Mouse (Mus musculus) myocyte (in vitro differentiated cells): ENCODE measurements around the gene Miga2. TPM values are rescaled to one million over a fixed set of nuclear protein-coding genes. Genes with fewer than 3 reads are reported as not detected.
"Not testable (repeated sequence)": the region's sequence is repeated elsewhere in the genome, so short reads cannot be mapped to it uniquely, and the experiment has no call there.

Experiments
- H3K27me3 ChIP-seq: one replicate; pipeline ENCODE4 v1.6.1; 2011; ENCODE audit not compliant: control insufficient read depth, insufficient read depth, insufficient read length
- H3K36me3 ChIP-seq: one replicate; pipeline ENCODE4 v1.6.1; 2011; ENCODE audit not compliant: control insufficient read depth, insufficient read depth
- H3K4me2 ChIP-seq: one replicate; pipeline ENCODE4 v1.6.1; 2011; ENCODE audit warnings: low read depth, control low read depth
- H3K4me3 ChIP-seq: one replicate; pipeline ENCODE4 v1.5.1; 2011; ENCODE audit warnings: mild to moderate bottlenecking, control low read depth, moderate library complexity
- H3K79me2 ChIP-seq: one replicate; pipeline ENCODE4 v1.6.1; 2011; ENCODE audit not compliant: control insufficient read depth, insufficient read depth
- H3ac ChIP-seq: one replicate; pipeline ENCODE4 v1.6.1; 2011; ENCODE audit not compliant: control insufficient read depth, insufficient read length
- CEBPB ChIP-seq: IDR thresholded peaks from 2 replicates; pipeline ENCODE4 v1.6.1; 2011; ENCODE audit warnings: mild to moderate bottlenecking, moderate library complexity; ENCODE audit not compliant: poor library complexity, insufficient read depth, severe bottlenecking
- E2F4 ChIP-seq: IDR thresholded peaks from one replicate; pipeline ENCODE4 v1.6.1; 2011; ENCODE audit warnings: mild to moderate bottlenecking, control low read depth, moderate library complexity; ENCODE audit not compliant: insufficient read depth
- MAX ChIP-seq: IDR thresholded peaks from one replicate; pipeline ENCODE4 v1.6.1; 2011; ENCODE audit warnings: low read depth, mild to moderate bottlenecking, control low read depth
- MYOD1 ChIP-seq, 3 experiments: IDR thresholded peaks; one replicate each; pipeline ENCODE4 v1.6.1; 2011; ENCODE audit warnings: control low read depth in 2 of 3, low read depth in 2 of 3, mild to moderate bottlenecking in 2 of 3, moderate library complexity in 1 of 3; ENCODE audit not compliant: insufficient read length in 2 of 3, control insufficient read depth in 1 of 3
- MYOG ChIP-seq, 3 experiments: IDR thresholded peaks; one replicate each; pipeline ENCODE4 v1.6.1; 2011; ENCODE audit warnings: control low read depth in 2 of 3, low read depth in 2 of 3, mild to moderate bottlenecking in 2 of 3; ENCODE audit not compliant: insufficient read length in 2 of 3, control insufficient read depth in 1 of 3, insufficient read depth in 1 of 3
- POLR2A ChIP-seq: IDR thresholded peaks from one replicate; pipeline ENCODE4 v1.6.1; 2011; ENCODE audit warnings: low read depth, mild to moderate bottlenecking, control low read depth, moderate library complexity; ENCODE audit not compliant: insufficient read length
- POLR2AphosphoS2 ChIP-seq: IDR thresholded peaks from one replicate; pipeline ENCODE4 v1.6.1; 2011; ENCODE audit warnings: low read depth, control low read depth; ENCODE audit not compliant: insufficient read length
- REST ChIP-seq: IDR thresholded peaks from one replicate; pipeline ENCODE4 v1.6.1; 2011; ENCODE audit warnings: mild to moderate bottlenecking, control low read depth, moderate library complexity; ENCODE audit not compliant: insufficient read depth, insufficient read length
- SRF ChIP-seq: IDR thresholded peaks from one replicate; pipeline ENCODE4 v1.6.1; 2011; ENCODE audit warnings: low read depth; ENCODE audit not compliant: control insufficient read depth, insufficient read length
- TCF12 ChIP-seq: IDR thresholded peaks from one replicate; pipeline ENCODE4 v1.6.1; 2011; ENCODE audit warnings: mild to moderate bottlenecking, control low read depth; ENCODE audit not compliant: poor library complexity, insufficient read depth, severe bottlenecking
- TCF3 ChIP-seq: IDR thresholded peaks from one replicate; pipeline ENCODE4 v1.6.1; 2011; ENCODE audit warnings: low read depth, control low read depth; ENCODE audit not compliant: insufficient read length
- USF1 ChIP-seq: IDR thresholded peaks from one replicate; pipeline ENCODE4 v1.6.1; 2011; ENCODE audit warnings: low read depth, mild to moderate bottlenecking, control low read depth, moderate library complexity
- polyA plus RNA-seq: library from polyadenylated mRNA; unstranded; fragments of >200 nt; fragmentation: generic; extraction: Trizol; gene quantifications from one replicate; pipeline ENCODE4 v1.2.1, GENCODE M21; 2012; ENCODE audit warnings: missing spikeins

The Miga2 gene
- polyA plus RNA-seq, 1 experiment: 13.6 TPM

DNA sequence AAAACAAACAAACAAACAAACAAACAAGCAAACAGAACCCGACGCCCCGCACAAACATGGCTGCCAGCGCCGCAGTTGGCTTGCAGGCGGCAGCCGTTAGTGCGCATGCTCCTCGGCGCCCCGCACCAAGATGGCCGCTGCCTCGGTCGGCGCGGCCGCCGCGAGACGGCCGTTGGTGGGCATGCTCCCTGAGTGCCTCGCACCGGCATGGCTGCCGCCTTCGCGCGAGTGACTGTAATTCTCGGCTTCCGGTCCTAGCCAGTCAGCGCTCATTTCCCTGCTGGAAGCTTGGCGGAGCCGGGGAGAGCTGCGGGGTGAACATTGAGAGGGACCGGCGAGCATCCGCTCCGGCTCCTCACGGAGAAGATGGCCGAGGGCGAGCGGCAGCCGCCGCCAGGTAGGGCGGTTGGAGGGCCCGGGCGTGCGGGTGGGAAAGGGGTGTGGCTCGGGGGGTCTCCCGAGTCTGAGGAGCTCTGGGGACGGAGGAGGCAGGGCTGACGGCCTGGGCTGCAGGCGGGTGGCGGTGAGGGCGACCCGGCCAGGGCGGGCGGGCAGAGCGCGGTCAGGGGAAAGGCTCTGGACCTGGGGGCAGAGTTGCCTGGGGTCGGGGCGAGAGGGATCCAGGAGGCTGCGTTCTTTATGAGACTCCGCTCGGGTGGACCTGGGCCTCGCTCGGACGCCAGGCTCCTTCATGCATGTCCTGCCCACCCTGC lies 52.1 kb downstream of the Miga2 start, which contains the start of gene Ptpa:
Ptpa (plus strand) TSS at position 104 of the 713 bp plus-strand sequence.
- TF ChIP-seq USF1 (no peak), E2F4 (peak; percentile 9), MYOG (IDR thresholded peaks at IDR 0.05; ENCODE audit: control insufficient read depth in 1 of 3, insufficient read depth in 1 of 3, insufficient read length in 2 of 3, low read depth in 2 of 3) (peak in 1 of 3 experiments; percentile 20), POLR2A (peak; percentile 87), TCF3 (no peak), POLR2AphosphoS2 (peak; percentile 85), MAX (no peak), SRF (no peak), MYOD1 (IDR thresholded peaks at IDR 0.05; ENCODE audit: control insufficient read depth in 1 of 3, insufficient read length in 2 of 3, low read depth in 2 of 3) (peak in 1 of 3 experiments; percentile 50), TCF12 (no peak), REST (peak; percentile 31), CEBPB (no peak)
- no peaks in the 10 kb centered on the region for H3K27me3 ChIP-seq
- H3K36me3 ChIP-seq: peaks cover 2% of the 10 kb centered on the region
- peak within 1 kb of the TSS; percentile 98 for H3K4me3 ChIP-seq
- peak within 1 kb of the TSS; percentile 98 for H3K4me2 ChIP-seq
- H3ac ChIP-seq: peak within 1 kb of the TSS; percentile 69
- H3K79me2 ChIP-seq: peaks cover 46% of the 10 kb centered on the region

DNA sequence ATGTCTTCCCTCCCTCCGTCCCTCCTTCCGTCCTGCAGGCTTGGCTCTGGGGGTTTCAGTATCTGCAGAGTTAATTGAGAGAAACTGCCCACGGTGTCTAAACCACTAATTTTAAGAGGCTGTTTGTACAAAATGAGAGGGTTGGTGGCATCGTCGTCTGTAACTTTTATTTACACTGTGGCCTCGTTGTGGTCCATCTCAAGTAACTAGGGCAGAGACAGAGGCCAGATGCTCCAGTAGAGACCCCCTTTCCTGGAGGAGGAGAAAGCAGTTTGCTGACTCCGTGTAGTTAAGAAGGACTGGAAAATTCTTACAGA lies 52.6 kb downstream of the Miga2 start:
- peak overlapping the region; percentile 94 for H3K4me2 ChIP-seq
- TF ChIP-seq CEBPB: no peak
- no peak for TF ChIP-seq MYOD1 (IDR thresholded peaks at IDR 0.05; ENCODE audit: control insufficient read depth in 1 of 3, insufficient read length in 2 of 3, low read depth in 2 of 3)
- no peak for TF ChIP-seq POLR2AphosphoS2
- TF ChIP-seq TCF3: no peak
- no peak for TF ChIP-seq E2F4
- TF ChIP-seq MAX: no peak
- no peak for TF ChIP-seq REST
- no peak for TF ChIP-seq TCF12
- no peak for TF ChIP-seq MYOG (IDR thresholded peaks at IDR 0.05; ENCODE audit: control insufficient read depth in 1 of 3, insufficient read depth in 1 of 3, insufficient read length in 2 of 3, low read depth in 2 of 3)
- no peak for TF ChIP-seq POLR2A
- no peak for TF ChIP-seq USF1
- TF ChIP-seq SRF: no peak
- peak overlapping the region; percentile 98 for H3K4me3 ChIP-seq
- H3K27me3 ChIP-seq: no peaks in the 10 kb centered on the region
- peaks cover 51% of the 10 kb centered on the region for H3K79me2 ChIP-seq
- peak overlapping the region; percentile 69 for H3ac ChIP-seq
- H3K36me3 ChIP-seq: no peaks in the 10 kb centered on the region

DNA sequence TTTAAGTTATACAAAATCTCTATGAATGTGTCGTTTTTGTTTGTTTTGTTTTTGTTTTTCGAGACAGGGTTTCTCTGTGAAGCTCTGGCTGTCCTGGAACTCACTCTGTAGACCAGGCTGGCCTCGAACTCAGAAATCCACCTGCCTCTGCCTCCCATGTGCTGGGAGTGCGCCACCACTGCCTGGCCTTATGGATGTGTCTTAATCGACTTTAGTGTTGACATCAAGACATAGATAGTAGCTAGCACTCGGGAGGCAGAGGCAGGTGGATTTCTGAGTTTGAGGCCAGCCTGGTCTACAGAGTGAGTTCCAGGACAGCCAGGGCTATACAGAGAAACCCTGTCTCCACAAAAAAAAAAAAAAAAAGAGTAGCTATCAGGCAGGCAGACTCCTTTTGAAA lies 53.1 kb downstream of the Miga2 start:
- H3K79me2 ChIP-seq: peaks cover 57% of the 10 kb centered on the region
- not testable (repeated sequence) for H3K36me3 ChIP-seq

DNA sequence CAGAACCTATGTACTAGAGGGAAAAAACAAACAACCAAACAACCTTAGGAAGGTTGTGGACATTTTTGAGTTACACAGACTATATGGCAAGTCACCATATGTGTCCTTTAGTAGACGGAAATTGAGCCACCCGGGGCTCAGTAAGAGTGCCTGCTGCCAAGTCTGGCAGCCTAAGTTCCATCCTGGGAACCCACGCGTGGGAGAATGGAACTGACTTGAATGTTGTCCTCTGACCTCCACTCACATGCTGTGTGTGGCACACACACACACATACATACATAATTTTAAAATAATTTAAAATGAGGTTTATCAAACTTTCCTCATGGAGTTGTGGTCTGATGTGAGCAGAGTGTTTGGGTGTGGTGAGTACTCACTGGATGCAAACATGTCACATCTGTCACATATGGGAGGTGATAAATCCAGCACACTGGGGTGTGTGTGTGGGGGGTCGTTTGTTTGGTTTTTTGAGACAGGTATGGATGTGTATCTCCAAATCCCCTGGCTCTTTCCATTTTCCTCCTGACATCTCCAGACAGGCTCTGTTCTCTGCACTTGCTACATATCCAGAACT lies 53.6 kb downstream of the Miga2 start:
- H3ac ChIP-seq: no peak overlapping the region
- TF ChIP-seq E2F4: no peak
- no peak for TF ChIP-seq TCF12
- TF ChIP-seq TCF3: no peak
- TF ChIP-seq POLR2A: no peak
- TF ChIP-seq MYOD1 (IDR thresholded peaks at IDR 0.05; ENCODE audit: control insufficient read depth in 1 of 3, insufficient read length in 2 of 3, low read depth in 2 of 3): no peak
- H3K79me2 ChIP-seq: peaks cover 62% of the 10 kb centered on the region
- no peaks in the 10 kb centered on the region for H3K27me3 ChIP-seq
- H3K4me3 ChIP-seq: peak overlapping the region; percentile 98
- H3K36me3 ChIP-seq: no peaks in the 10 kb centered on the region
- peak overlapping the region; percentile 94 for H3K4me2 ChIP-seq

More for the DNA sequence above, 53.1 kb downstream of the Miga2 start:
- H3K4me3 ChIP-seq: peak overlapping the region; percentile 98
- H3K27me3 ChIP-seq, H3ac ChIP-seq: not testable (repeated sequence)
- peak overlapping the region; percentile 94 for H3K4me2 ChIP-seq

DNA sequence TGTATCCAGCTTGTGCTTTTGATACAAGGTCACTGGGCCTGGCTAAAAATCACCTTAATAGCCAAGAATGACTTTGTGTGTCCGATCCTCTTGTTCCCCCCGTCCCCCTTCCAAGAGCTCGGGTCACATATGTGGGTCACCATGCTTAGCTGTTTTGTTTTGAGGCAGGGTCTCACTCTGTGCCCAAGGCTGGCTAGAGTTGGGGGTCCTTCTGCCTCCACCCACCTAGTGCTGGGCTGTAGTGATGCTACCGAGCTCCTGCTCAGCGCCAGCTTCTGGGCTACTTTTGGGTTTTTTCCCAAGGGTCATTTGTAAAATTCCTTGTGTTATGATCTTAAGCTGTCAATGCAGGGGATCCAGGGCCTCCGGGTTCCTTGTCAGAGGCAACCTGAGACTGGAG lies 54.2 kb downstream of the Miga2 start:
- Histone ChIP-seq H3K36me3 (no peaks in the 10 kb centered on the region), H3K4me3 (no peak overlapping the region)

More for the DNA sequence above, 54.2 kb downstream of the Miga2 start:
- TF ChIP-seq TCF3: no peak
- TF ChIP-seq POLR2A: no peak
- TF ChIP-seq SRF: no peak
- TF ChIP-seq USF1: no peak
- no peak for TF ChIP-seq TCF12
- TF ChIP-seq REST: no peak
- TF ChIP-seq POLR2AphosphoS2: no peak
- no peak for TF ChIP-seq MAX
- no peak for TF ChIP-seq E2F4
- no peak for TF ChIP-seq MYOD1 (IDR thresholded peaks at IDR 0.05; ENCODE audit: control insufficient read depth in 1 of 3, insufficient read length in 2 of 3, low read depth in 2 of 3)
- no peak for TF ChIP-seq MYOG (IDR thresholded peaks at IDR 0.05; ENCODE audit: control insufficient read depth in 1 of 3, insufficient read depth in 1 of 3, insufficient read length in 2 of 3, low read depth in 2 of 3)
- TF ChIP-seq CEBPB: no peak
- peaks cover 68% of the 10 kb centered on the region for H3K79me2 ChIP-seq
- no peaks in the 10 kb centered on the region for H3K27me3 ChIP-seq
- peak overlapping the region; percentile 94 for H3K4me2 ChIP-seq
- H3ac ChIP-seq: no peak overlapping the region
